Mouse (Mus musculus) kidney, postnatal 0 days (tissue): Measurements from ENCODE around the gene Pde4d. TPM values are rescaled to one million over a fixed set of nuclear protein-coding genes. Genes with fewer than 3 reads are reported as not detected.
A peak's percentile ranks its signal among the peaks of the same experiment; 100 is the strongest.

Experiments used
- ATAC-seq: fragments of 200-750 bp; cut with Nextera tagmentation; replicated peaks from 2 replicates; pipeline ENCODE4 v1.8.0; 2017; ENCODE audit warnings: low read depth, moderate number of reproducible peaks, moderate TSS enrichment, moderate library complexity; ENCODE audit not compliant: low FRiP score
- DNase-seq: peaks from one replicate; pipeline ENCODE4 v3.0.0-alpha.2; 2016; ENCODE audit warnings: low spot score
- H3K27ac ChIP-seq: fragments of 300-500 bp; sonication (generic); 2 replicates; pipeline ENCODE4 v1.5.1; 2014; ENCODE audit warnings: mild to moderate bottlenecking
- H3K27me3 ChIP-seq: fragments of 300-500 bp; sonication (generic); 2 replicates; pipeline ENCODE4 v1.6.1; 2014; ENCODE audit warnings: low read length, mixed read lengths; ENCODE audit not compliant: insufficient read depth
- H3K36me3 ChIP-seq: fragments of 300-500 bp; sonication (generic); 2 replicates; pipeline ENCODE4 v1.6.1; 2014; ENCODE audit warnings: low read length, mixed read lengths; ENCODE audit not compliant: insufficient read depth
- H3K4me1 ChIP-seq: fragments of 300-500 bp; sonication (generic); replicated peaks from 2 replicates; pipeline ENCODE4 v1.6.1; 2014; ENCODE audit warnings: antibody characterized with exemption, low read length, mixed read lengths; ENCODE audit not compliant: insufficient read depth
- H3K4me2 ChIP-seq: fragments of 300-500 bp; sonication (generic); 2 replicates; pipeline ENCODE4 v1.6.1; 2014; ENCODE audit warnings: mild to moderate bottlenecking, low read length, moderate library complexity, mixed read lengths
- H3K4me3 ChIP-seq: fragments of 300-500 bp; sonication (generic); replicated peaks from 2 replicates; pipeline ENCODE4 v1.5.1; 2014; ENCODE audit warnings: low read depth, low read length
- H3K9ac ChIP-seq: fragments of 300-500 bp; sonication (generic); 2 replicates; pipeline ENCODE4 v1.6.1; 2014; ENCODE audit warnings: low read depth, low read length
- H3K9me3 ChIP-seq: fragments of 300-500 bp; sonication (generic); replicated peaks from 2 replicates; pipeline ENCODE4 v1.6.1; 2016; ENCODE audit warnings: low read length, inconsistent platforms, mixed read lengths
- CTCF ChIP-seq: IDR thresholded peaks from 2 replicates; pipeline ENCODE4 v1.5.1; 2016; ENCODE audit warnings: antibody characterized with exemption, low read depth, mild to moderate bottlenecking, moderate library complexity
- WGBS: fragments of 180-500 bp; shearing (Covaris S2); extraction: QIAGEN DNeasy Blood & Tissue Kit; methylation state at CpG from one replicate; pipeline ENCODE4 v1.1.7; 2014; 5-methylcytosine and 5-hydroxymethylcytosine counted together
- polyA plus RNA-seq: library from polyadenylated mRNA; unstranded; fragments of >200 nt; fragmentation: Nextera tagmentation; extraction: Ambion mirVana; gene quantifications from 2 replicates; pipeline ENCODE4 v1.2.1, GENCODE M21; 2015

The Pde4d gene
- polyA plus RNA-seq, 1 experiment from 2014 or later: 7.1 TPM

DNA sequence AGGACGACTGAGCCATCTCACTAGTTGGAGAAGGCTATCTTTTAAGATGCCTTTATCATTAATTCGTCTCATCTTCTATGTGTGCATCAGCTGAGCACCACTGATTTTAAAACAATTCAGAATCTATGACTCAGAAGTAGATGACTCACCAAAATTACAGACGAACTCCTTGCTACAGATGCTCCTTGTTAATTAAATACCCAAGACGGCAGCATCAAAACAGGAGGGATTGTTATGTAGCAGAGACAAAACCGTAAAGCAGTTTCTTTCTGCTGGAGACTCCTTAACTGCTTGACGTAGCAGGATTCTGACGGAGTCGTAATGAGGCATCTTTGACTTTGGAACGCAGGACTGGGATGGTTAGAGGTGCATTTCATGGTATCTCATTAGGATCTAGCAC, 1050.6 kb downstream of the Pde4d start:
- 75% methylated on average over 9 of the region's 9 CpGs for WGBS
- Histone ChIP-seq H3K27ac (no peak overlapping the region), H3K9me3 (no peaks in the 10 kb centered on the region), H3K27me3 (no peaks in the 10 kb centered on the region), H3K36me3 (no peaks in the 10 kb centered on the region), H3K9ac (no peak overlapping the region), H3K4me1 (no peaks in the 10 kb centered on the region), H3K4me2 (no peak overlapping the region), H3K4me3 (no peak overlapping the region)
- ATAC-seq (no peak), DNase-seq (no peak)
- TF ChIP-seq CTCF: no peak

- DNase-seq (peak; percentile 42), ATAC-seq (peak; percentile 87)
- Histone ChIP-seq H3K9ac (no peak overlapping the region), H3K9me3 (no peaks in the 10 kb centered on the region), H3K27me3 (no peaks in the 10 kb centered on the region), H3K27ac (no peak overlapping the region), H3K4me1 (no peaks in the 10 kb centered on the region), H3K36me3 (no peaks in the 10 kb centered on the region), H3K4me3 (no peak overlapping the region), H3K4me2 (no peak overlapping the region)
- TF ChIP-seq CTCF: no peak
- 60% methylated on average over 7 of the region's 7 CpGs for WGBS
Measured at GRCm38 (mm10) chr13:109502796-109503195, 1053.0 kb downstream of the Pde4d start.

GRCm38 (mm10) chr13:109506754-109507153, 1057.0 kb downstream of the Pde4d start:
- DNase-seq (peak; percentile 54), ATAC-seq (no peak)
- Histone ChIP-seq H3K9me3 (no peaks in the 10 kb centered on the region), H3K27me3 (no peaks in the 10 kb centered on the region), H3K9ac (no peak overlapping the region), H3K27ac (no peak overlapping the region), H3K36me3 (no peaks in the 10 kb centered on the region), H3K4me1 (no peaks in the 10 kb centered on the region), H3K4me2 (no peak overlapping the region), H3K4me3 (no peak overlapping the region)
- 58% methylated on average over 7 of the region's 7 CpGs for WGBS
- TF ChIP-seq CTCF: no peak

GRCm38 (mm10) chr13:109508472-109508871, 1058.7 kb downstream of the Pde4d start:
- no peaks in the 10 kb centered on the region for H3K4me1 ChIP-seq
- ATAC-seq (no peak), DNase-seq (no peak)
- 67% methylated on average over 4 of the region's 4 CpGs for WGBS
- H3K4me3 ChIP-seq: no peak overlapping the region
- no peak overlapping the region for H3K4me2 ChIP-seq
- H3K36me3 ChIP-seq: no peaks in the 10 kb centered on the region
- TF ChIP-seq CTCF: no peak
- no peaks in the 10 kb centered on the region for H3K9me3 ChIP-seq
- no peak overlapping the region for H3K27ac ChIP-seq
- H3K27me3 ChIP-seq: no peaks in the 10 kb centered on the region
- no peak overlapping the region for H3K9ac ChIP-seq

GRCm38 (mm10) chr13:109518194-109518593, 1068.4 kb downstream of the Pde4d start:
- Histone ChIP-seq H3K27ac (no peak overlapping the region), H3K27me3 (no peaks in the 10 kb centered on the region), H3K4me2 (no peak overlapping the region), H3K36me3 (no peaks in the 10 kb centered on the region), H3K4me3 (no peak overlapping the region), H3K4me1 (no peaks in the 10 kb centered on the region), H3K9me3 (no peaks in the 10 kb centered on the region), H3K9ac (no peak overlapping the region)
- WGBS: 84% methylated on average over 1 of the region's 1 CpGs
- TF ChIP-seq CTCF: no peak
- ATAC-seq: no peak
- DNase-seq: no peak

DNA sequence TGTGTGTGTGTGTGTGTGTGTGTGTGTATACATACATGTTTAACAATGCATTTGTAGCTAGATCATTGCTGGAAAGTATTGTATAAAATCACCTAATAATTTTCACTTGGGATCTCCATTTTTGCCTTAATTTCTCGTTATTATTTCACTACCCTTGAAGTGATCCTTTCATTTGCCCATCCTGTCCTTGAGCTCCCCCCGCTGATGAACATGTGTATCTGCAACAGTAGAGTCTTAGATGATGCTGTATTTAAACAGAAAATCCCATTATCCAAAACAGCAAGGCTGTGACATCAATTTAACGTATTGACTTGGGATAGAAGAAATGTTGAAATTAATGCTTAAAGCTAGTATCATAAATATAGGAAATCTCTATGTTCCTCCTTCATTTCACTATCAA, 1069.7 kb downstream of the Pde4d start:
- no peak overlapping the region for H3K27ac ChIP-seq
- no peaks in the 10 kb centered on the region for H3K27me3 ChIP-seq
- DNase-seq (peak; percentile 42), ATAC-seq (no peak)
- no peak overlapping the region for H3K4me3 ChIP-seq
- 39% methylated on average over 3 of the region's 3 CpGs for WGBS
- no peaks in the 10 kb centered on the region for H3K36me3 ChIP-seq
- no peak overlapping the region for H3K4me2 ChIP-seq
- H3K9ac ChIP-seq: no peak overlapping the region
- H3K4me1 ChIP-seq: no peaks in the 10 kb centered on the region
- TF ChIP-seq CTCF: peak; percentile 79
- H3K9me3 ChIP-seq: no peaks in the 10 kb centered on the region

GRCm38 (mm10) chr13:109519966-109520646, 1070.4 kb downstream of the Pde4d start:
- no peak overlapping the region for H3K27ac ChIP-seq
- H3K9me3 ChIP-seq: no peaks in the 10 kb centered on the region
- H3K4me2 ChIP-seq: no peak overlapping the region
- DNase-seq (no peak), ATAC-seq (no peak)
- no peak overlapping the region for H3K4me3 ChIP-seq
- 81% methylated on average over 2 of the region's 2 CpGs for WGBS
- H3K4me1 ChIP-seq: no peaks in the 10 kb centered on the region
- no peak overlapping the region for H3K9ac ChIP-seq
- H3K27me3 ChIP-seq: no peaks in the 10 kb centered on the region
- H3K36me3 ChIP-seq: no peaks in the 10 kb centered on the region
- TF ChIP-seq CTCF: no peak
